In the genomic region with DNA sequence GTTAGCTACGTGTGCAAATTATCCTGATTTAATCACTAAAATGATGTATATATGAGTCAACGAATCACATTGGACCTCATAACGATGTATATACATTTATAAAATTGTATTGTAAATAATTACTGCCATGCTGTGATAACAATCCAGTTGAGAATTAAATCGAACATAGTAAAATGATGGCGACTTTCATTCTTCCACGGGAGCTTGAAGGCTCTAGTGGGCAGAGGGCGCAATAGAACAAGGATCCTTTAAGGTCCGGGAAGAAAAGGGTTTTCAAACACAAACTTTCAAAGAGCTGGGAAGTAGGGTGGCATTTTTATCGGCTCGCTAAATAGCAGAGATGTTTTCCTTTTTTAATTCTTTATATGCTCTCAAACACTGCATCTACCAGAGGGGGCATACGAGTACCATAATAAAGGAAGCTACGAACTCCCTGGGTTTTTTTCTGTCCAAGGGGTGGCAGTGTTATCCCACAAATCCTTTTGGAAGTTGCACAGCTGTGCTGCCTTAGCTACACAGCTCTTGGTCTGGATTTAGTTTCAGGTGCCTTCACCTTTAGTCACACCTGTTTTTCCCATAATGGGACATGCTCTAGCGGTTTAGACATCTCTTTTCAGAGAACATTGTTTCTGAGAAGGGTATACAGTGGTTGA, we compare ENCODE assay signal across 8 mouse cellular contexts.
DNase-seq lines count a peak whose midpoint lies in the region; ATAC-seq lines count a peak whose summit lies in the region.

No protein-coding gene starts in this region.

- ATAC-seq in embryonic facial prominence, embryonic 11.5 days (replicated peaks; ENCODE audit: insufficient number of reproducible peaks, low FRiP score, low TSS enrichment, low read depth), result peak; percentile 91
- ATAC-seq in midbrain, embryonic 16.5 days, result peak; percentile 99

- intact Hi-C loops in left cerebral cortex, postnatal 25 days (cut with DNase I), result loop anchor here (2.0 to 10.0 kb wide), 4 partner anchors 157 to 760 kb away; no protein-coding TSS in a partner anchor

- no peaks in the 10 kb centered on the region for H3K9me3 ChIP-seq in embryonic facial prominence, embryonic 11.5 days (replicated peaks; ENCODE audit: control insufficient read depth, low read length)
- H3K9me3 ChIP-seq in midbrain, embryonic 16.5 days (replicated peaks; ENCODE audit: control insufficient read depth, low read length, poor library complexity, severe bottlenecking), result no peaks in the 10 kb centered on the region

- peak; percentile 94 for DNase-seq in 3T3-L1 (ENCODE audit: low read depth, low spot score)
- DNase-seq in adrenal gland, postnatal 10 days, result peak; percentile 83
- DNase-seq in embryonic facial prominence, embryonic 11.5 days (ENCODE audit: low spot score), result peak; percentile 93
- DNase-seq in heart, adult 18-20 months, result peak; percentile 68 to 89
- DNase-seq in kidney, adult 11 months, result peak; percentile 24
- peak; percentile 74 to 90 for DNase-seq in left cerebral cortex, postnatal 25 days (ENCODE audit: low spot score in 2 of 2)
- DNase-seq in telencephalon, adult 2 months (ENCODE audit: low read depth, low spot score), result peak; percentile 74

- H3K4me3 ChIP-seq in embryonic facial prominence, embryonic 11.5 days (ENCODE audit: low read depth, low read length), result no peak overlapping the region
- H3K4me3 ChIP-seq in midbrain, embryonic 16.5 days (ENCODE audit: low read depth, low read length), result peak overlapping the region; percentile 36

- H3K4me1 ChIP-seq in embryonic facial prominence, embryonic 11.5 days (ENCODE audit: control insufficient read depth, insufficient read depth, low read length), result no peaks in the 10 kb centered on the region
- no peaks in the 10 kb centered on the region for H3K4me1 ChIP-seq in midbrain, embryonic 16.5 days (ENCODE audit: control insufficient read depth, insufficient read depth, low read length)

- 31% methylated on average over 13 of the region's 13 CpGs for WGBS in embryonic facial prominence, embryonic 11.5 days
- 29% methylated on average over 13 of the region's 13 CpGs for WGBS in midbrain, embryonic 16.5 days

- no peak overlapping the region for H3K9ac ChIP-seq in embryonic facial prominence, embryonic 11.5 days (replicated peaks; ENCODE audit: low read length)
- peak overlapping the region; percentile 50; the same call in 1 of the 2 replicates for H3K9ac ChIP-seq in midbrain, embryonic 16.5 days (ENCODE audit: low read depth, low read length)

- no peaks in the 10 kb centered on the region for H3K36me3 ChIP-seq in embryonic facial prominence, embryonic 11.5 days (replicated peaks; ENCODE audit: control insufficient read depth, insufficient read depth, low read depth, low read length)
- H3K36me3 ChIP-seq in midbrain, embryonic 16.5 days (ENCODE audit: control insufficient read depth, insufficient read depth, low read length), result no peaks in the 10 kb centered on the region

- H3K27me3 ChIP-seq in embryonic facial prominence, embryonic 11.5 days (ENCODE audit: control insufficient read depth, insufficient read depth, low read length), result no peaks in the 10 kb centered on the region
- no peaks in the 10 kb centered on the region for H3K27me3 ChIP-seq in midbrain, embryonic 16.5 days (ENCODE audit: control insufficient read depth, insufficient read depth, low read depth, low read length)

- H3K4me2 ChIP-seq in embryonic facial prominence, embryonic 11.5 days (ENCODE audit: low read depth, low read length), result no peak overlapping the region
- H3K4me2 ChIP-seq in midbrain, embryonic 16.5 days (ENCODE audit: low read length), result peak overlapping the region; percentile 56

- H3K27ac ChIP-seq in embryonic facial prominence, embryonic 11.5 days (replicated peaks; ENCODE audit: low read depth, low read length), result no peak overlapping the region
- H3K27ac ChIP-seq in midbrain, embryonic 16.5 days (ENCODE audit: low read length), result no peak overlapping the region

Comparison
In these comparisons a context has a peak if more than half of its experiments do, and no peak if none do; other contexts are left out.
1. DNase-seq: peak in every context shown above with its lines; median percentile 94 in 3T3-L1; 93 in embryonic facial prominence, embryonic 11.5 days; 83 in adrenal gland, postnatal 10 days; 82 in left cerebral cortex, postnatal 25 days; 78 in heart, adult 18-20 months; 74 in telencephalon, adult 2 months; 24 in kidney, adult 11 months.